Mouse (Mus musculus) gastrocnemius, postnatal 14 days (tissue): ENCODE results near the gene Scd1. TPM values are rescaled to one million over a fixed set of nuclear protein-coding genes. Genes with fewer than 3 reads are reported as not detected.

Experiments
- DNase-seq: peaks from one replicate; pipeline ENCODE4 v3.0.0; 2021; ENCODE audit warnings: mixed read lengths
- intact Hi-C: fragments of 180-260 bp; cut with DNase I; formaldehyde crosslinking; loops from one replicate; pipeline ENCODE4 v1.15.1; 2025; ENCODE audit warnings: low total_unique reads
- long read RNA-seq, 2 experiments: library from polyadenylated mRNA; stranded (forward); transcript quantifications; one replicate each; pipeline ENCODE4 v2.0.0; 2021
- total RNA-seq, 2 experiments: library from RNA; stranded (reverse); gene quantifications; 2 replicates each; pipeline ENCODE4 v1.2.3; 2021

Gene Scd1
- 10 to 100 TPM; 12.8 to 37.3 TPM for total RNA-seq
- long read RNA-seq, experiment 1, full-length matches to known transcripts = 1 of 3 reads
- long read RNA-seq, experiment 1, partial matches to known transcripts = 0 of 3 reads
- long read RNA-seq, experiment 1, other reads (novel, unspliced or antisense) = 2 of 3 reads
- long read RNA-seq, experiment 2, full-length matches to known transcripts = 3 of 5 reads
- long read RNA-seq, experiment 2, partial matches to known transcripts = 0 of 5 reads
- long read RNA-seq, experiment 2, other reads (novel, unspliced or antisense) = 2 of 5 reads

DNA sequence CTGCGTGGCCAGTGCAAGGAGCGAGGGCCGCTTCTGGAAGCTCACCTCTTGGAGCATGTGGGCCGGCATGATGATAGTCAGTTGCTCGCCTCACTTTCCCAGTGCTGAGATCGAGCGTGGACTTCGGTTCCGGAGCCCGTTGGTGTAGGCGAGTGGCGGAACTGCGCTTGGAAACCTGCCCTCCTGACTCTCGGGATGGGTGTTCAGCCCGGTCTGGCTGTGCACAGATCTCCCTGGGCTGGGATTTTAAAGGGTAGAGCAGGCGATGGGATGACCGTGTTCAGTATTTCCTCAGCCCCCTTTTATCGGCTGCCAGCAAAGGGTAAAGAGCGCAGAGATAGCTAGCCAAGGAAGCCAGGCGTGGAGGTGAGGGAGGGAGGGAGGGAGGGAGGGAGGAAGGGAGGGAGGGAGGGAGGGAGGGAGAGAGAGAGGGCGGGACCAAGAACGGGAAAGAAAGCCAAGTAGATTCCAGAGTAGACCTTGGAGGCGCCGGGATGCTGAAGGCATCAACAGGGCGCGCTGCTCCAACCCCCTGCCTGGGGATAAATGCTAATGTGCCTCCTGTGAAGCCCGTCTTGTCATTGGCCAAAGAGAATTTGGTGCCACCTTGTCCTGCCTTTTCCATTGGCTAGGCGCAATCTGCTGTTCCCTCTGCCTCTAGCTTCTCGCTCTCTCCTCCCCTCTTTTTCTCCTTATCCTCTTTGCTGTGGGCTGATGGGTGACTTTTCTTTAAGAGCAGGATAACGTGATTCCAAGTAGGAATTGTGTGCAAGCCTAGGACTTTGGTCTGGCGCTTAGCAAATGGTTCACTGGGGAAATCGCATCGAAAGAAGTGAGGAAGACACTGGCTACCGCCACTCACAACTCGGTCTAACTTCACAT lies at the start of gene Scd1:
Scd1 (minus strand) TSS at position 539 of the 882 bp plus-strand sequence.
- intact Hi-C loops = no loop called here
- DNase-seq = peak; percentile 69

- intact Hi-C loops = no loop called here
- no peak for DNase-seq
Observed at GRCm38 (mm10) chr19:44455356-44455755, 47.7 kb upstream of the Scd1 start.

DNA sequence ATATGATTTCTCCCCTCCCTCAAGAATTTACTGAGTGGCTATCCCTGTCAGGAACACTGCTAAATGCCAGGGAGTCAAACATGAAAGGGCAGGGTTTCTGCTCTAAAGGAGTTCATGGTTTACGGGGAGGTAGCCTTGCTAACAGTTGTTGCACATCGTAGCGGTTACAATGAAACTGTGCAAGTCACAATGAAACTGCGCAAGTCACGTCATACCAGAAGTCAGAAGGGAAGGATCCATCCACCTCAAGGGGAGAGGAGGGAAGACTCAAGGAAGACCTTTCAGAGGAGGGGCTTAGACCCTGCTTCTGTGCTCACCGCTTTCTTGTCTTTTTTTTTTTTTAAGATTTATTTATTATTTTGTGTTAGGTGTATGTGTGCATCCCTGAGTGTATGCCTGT lies 47.2 kb upstream of the Scd1 start:
- intact Hi-C loops = no loop called here
- DNase-seq = no peak

- DNase-seq = no peak
- intact Hi-C loops = no loop called here
Observed at GRCm38 (mm10) chr19:44447927-44448326, 40.2 kb upstream of the Scd1 start.

DNA sequence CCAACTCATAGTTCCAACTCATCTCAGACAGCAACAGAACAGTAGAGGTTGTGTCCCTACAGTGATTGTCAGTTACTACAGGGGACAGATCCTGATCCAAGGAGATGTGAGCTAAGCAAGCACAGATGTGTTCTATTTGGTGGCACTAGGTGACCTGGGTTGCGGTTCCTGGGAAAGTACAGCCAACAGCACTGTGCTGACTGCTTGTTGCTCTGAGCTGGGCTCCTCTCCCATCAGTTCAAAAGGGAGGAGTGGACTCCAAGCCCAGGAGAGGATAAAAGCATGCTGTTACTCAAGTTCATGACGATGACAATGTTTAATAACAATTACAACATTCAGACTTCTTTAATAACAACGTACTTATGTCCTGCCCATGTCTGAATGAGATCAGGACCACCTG lies 38.1 kb upstream of the Scd1 start:
- intact Hi-C loops = no loop called here
- DNase-seq = no peak

GRCm38 (mm10) chr19:44439302-44439701 lies 31.6 kb upstream of the Scd1 start:
- DNase-seq = no peak
- intact Hi-C loops = no loop called here

GRCm38 (mm10) chr19:44437975-44438374 lies 30.3 kb upstream of the Scd1 start:
- no peak for DNase-seq
- intact Hi-C loops = no loop called here

DNA sequence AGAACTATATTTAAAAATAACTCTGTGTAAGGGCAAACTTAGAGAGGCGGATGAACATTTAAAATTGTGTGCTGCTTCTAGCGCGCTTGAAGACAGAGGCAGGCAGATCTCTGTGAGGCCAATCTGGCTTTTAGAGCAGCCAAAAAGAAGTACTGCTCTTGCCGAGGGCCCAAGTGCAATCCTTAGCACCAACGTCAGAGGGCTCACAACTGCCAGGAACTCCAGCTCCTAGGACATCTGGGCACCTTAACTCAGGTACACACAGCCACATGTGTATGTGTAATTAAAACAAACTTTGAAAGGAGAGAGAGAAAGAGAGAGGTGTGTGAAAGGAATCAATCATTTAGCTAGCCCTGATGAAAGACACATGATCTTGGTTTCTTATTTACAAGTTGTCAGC lies 24.4 kb upstream of the Scd1 start:
- no peak for DNase-seq
- intact Hi-C loops = no loop called here

GRCm38 (mm10) chr19:44427721-44428120 lies 20.0 kb upstream of the Scd1 start:
- no peak for DNase-seq
- intact Hi-C loops = no loop called here

- peak; percentile 37 for DNase-seq
- intact Hi-C loops = loop anchor here (5.0 kb wide), 1 partner anchor 185 kb away; no protein-coding TSS in a partner anchor
Observed at GRCm38 (mm10) chr19:44422051-44422631, 14.5 kb upstream of the Scd1 start.

- intact Hi-C loops = loop anchor here (2.0 kb wide), 1 partner anchor 47 kb away; no protein-coding TSS in a partner anchor
- DNase-seq = no peak
Observed at GRCm38 (mm10) chr19:44419530-44419929, 11.9 kb upstream of the Scd1 start.

DNA sequence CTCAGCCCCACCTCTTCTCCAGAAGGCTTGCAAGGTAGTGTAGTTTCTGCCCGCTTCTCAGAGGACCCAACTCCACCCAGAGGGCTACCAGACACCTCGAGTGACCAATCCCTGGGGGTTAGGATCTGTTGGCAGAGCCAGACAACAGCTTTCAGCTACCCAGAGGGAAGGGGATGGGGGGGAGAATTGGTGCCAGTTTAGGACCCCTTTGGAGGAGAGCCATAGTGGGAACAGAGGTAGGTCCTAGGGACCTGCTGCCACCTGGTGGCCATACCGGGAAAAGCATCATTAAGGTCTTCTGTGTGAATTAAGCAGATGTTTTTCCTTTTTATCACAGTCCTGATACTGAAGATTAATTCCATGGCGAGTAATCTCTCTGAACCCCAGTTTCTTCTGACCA lies 11.3 kb upstream of the Scd1 start:
- intact Hi-C loops = loop anchor here (2.0 kb wide), 1 partner anchor 46 kb away; no protein-coding TSS in a partner anchor
- peak; percentile 49 for DNase-seq

DNA sequence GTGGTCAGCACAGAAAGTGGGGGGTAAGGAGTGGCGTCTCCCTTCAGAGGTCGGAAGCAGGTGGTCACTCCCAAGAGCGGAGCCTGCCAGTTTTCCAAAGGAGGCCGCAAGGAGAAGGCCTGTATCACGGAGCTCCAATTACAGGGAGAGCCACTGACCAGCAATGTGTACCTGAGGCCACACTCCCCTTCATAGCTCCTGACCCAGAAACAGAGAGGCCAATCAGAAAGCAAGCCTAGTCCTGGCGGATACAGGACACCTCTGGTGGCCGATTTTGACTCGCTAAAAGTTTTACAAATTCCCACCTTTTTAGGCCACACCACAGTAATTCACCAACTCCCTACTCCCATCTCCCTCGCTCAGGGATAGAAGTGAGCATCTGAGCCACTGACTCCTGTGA lies 10.9 kb upstream of the Scd1 start:
- DNase-seq = no peak
- intact Hi-C loops = loop anchor here (2.0 kb wide), 1 partner anchor 46 kb away; no protein-coding TSS in a partner anchor

GRCm38 (mm10) chr19:44418061-44418460 lies 10.4 kb upstream of the Scd1 start:
- intact Hi-C loops = loop anchor here (2.0 kb wide), 1 partner anchor 45 kb away; no protein-coding TSS in a partner anchor
- no peak for DNase-seq

DNA sequence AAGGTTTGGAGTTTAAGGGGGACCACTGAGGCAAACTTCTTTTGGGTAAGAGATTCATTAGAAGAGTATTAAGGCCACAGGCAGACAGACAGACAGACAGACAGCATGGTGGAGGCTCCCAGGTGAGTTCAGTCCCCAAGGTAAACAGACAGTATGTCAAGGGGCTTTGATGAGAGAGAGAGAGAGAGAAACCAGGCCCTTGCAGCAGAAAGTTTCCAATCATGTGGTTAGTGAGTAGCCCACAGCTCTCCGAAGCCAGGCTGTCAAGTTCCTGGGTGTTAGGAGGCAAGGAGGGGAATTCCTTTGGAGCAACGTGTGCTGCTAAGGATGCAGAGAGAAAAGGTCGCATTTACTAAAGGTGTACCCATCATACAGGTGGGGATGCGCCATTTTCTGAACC lies 9.8 kb upstream of the Scd1 start:
- intact Hi-C loops = no loop called here
- DNase-seq = no peak

DNA sequence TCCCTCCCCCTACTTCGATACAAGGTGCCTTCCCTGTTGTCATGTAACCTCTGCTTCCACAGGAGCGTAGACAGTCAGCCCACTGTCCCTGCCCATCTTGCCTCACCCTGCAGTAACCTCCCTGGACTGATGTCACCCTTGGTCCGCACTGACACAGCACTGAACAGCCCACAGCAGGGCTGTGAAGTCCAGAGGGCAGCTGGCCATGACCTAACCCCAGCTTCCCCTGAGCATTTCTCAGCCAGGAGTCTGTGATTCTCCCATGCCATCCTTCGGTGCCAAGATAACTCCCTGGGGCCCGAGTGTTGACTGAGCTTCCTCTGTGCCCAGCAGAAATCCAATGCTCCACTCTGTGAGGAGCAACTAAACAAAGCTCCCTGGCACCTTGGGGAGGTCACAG lies 8.6 kb upstream of the Scd1 start:
- DNase-seq = peak; percentile 47
- intact Hi-C loops = no loop called here

DNA sequence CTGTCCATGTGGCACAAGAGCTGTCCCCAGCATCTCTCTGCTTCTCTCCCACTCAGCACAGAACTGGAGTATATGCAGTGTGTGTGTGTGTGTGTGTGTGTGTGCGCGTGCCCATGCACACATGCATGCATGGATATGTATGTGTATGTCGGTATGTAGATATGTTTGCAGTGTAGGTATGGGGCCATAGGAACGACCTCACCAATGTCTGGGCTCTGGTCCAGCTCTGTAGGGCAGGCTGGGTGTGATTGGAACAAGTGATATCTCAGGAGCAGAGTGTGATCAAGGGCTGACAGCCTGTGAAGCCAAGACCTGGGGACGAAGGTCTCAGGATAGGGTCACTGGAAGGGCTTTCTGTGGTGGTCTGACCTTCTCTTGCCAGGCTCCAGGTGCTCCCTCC lies 7.8 kb upstream of the Scd1 start:
- intact Hi-C loops = no loop called here
- no peak for DNase-seq

- intact Hi-C loops = no loop called here
- DNase-seq = no peak
Observed at GRCm38 (mm10) chr19:44410269-44410992, 2.8 kb upstream of the Scd1 start.

DNA sequence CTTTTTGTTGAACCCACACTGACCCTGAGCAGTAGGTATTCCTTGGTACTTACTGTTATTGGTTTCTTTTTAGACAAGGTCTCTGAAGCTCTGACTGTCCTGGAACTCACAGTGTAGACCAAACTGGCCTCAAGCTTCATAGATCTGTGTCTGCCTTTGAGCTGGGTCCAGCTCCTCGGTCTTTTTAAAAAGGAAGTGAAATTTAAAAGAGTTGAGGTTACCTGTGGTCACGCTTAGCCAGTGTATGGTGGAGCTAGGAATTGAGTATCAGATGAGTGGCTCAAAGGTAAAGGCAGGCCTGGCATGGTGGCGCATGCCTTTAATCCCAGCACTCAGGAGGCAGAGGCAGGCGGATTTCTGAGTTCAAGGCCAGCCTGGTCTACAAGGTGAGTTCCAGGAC lies 916 bp upstream of the Scd1 start:
- no peak for DNase-seq
- intact Hi-C loops = no loop called here

- intact Hi-C loops = no loop called here
- peak; percentile 75 for DNase-seq
Observed at GRCm38 (mm10) chr19:44408223-44408545, 505 bp upstream of the Scd1 start.
